Mouse (Mus musculus): ENCODE measurements around the gene Phf23. TPM values are rescaled to one million over a fixed set of nuclear protein-coding genes. Genes with fewer than 3 reads are reported as not detected.
"Not testable (repeated sequence)": the region's sequence is repeated elsewhere in the genome, so short reads cannot be mapped to it uniquely, and the experiment has no call there.

The Phf23 gene
- total RNA-seq, 1 experiment from 2014 or later = 47.3 TPM

GRCm38 (mm10) chr11:69999666-70000065 lies 4.1 kb downstream of the Phf23 start:
- no peak for DNase-seq

GRCm38 (mm10) chr11:70000396-70000898 lies 4.9 kb downstream of the Phf23 start, which contains the start of gene Dvl2:
TSS of gene Dvl2 (plus strand) at chr11:70000595.
- peak; percentile 96 for DNase-seq

GRCm38 (mm10) chr11:70001159-70001558 lies 5.6 kb downstream of the Phf23 start:
- peak; percentile 4 for DNase-seq

GRCm38 (mm10) chr11:70001865-70002264 lies 6.3 kb downstream of the Phf23 start:
- peak; percentile 76 for DNase-seq

- no peak for DNase-seq
Observed at GRCm38 (mm10) chr11:70002471-70002870, 6.9 kb downstream of the Phf23 start.

GRCm38 (mm10) chr11:70005521-70005920 lies 9.9 kb downstream of the Phf23 start:
- DNase-seq = peak; percentile 42

- DNase-seq = no peak
Observed at GRCm38 (mm10) chr11:70010033-70010432, 14.5 kb downstream of the Phf23 start.

GRCm38 (mm10) chr11:70010548-70010947 lies 15.0 kb downstream of the Phf23 start:
- DNase-seq = no peak

GRCm38 (mm10) chr11:70010961-70011360 lies 15.4 kb downstream of the Phf23 start:
- no peak for DNase-seq

- no peak for DNase-seq
Observed at GRCm38 (mm10) chr11:70012931-70013330, 17.4 kb downstream of the Phf23 start.

- peak; percentile 47 for DNase-seq
Observed at GRCm38 (mm10) chr11:70013408-70013807, 17.8 kb downstream of the Phf23 start.

GRCm38 (mm10) chr11:70014051-70014450 lies 18.5 kb downstream of the Phf23 start:
- peak; percentile 3 for DNase-seq

GRCm38 (mm10) chr11:70014880-70015558 lies 19.4 kb downstream of the Phf23 start, which contains the start of gene Acadvl:
TSS of gene Acadvl (minus strand) at chr11:70015411.
- DNase-seq = peak; percentile 94

- no peak for DNase-seq
Observed at GRCm38 (mm10) chr11:70015677-70016076, 20.1 kb downstream of the Phf23 start.

GRCm38 (mm10) chr11:70016177-70016576 lies 20.6 kb downstream of the Phf23 start:
- DNase-seq = not testable (repeated sequence)

- peak; percentile 2 for DNase-seq
Observed at GRCm38 (mm10) chr11:70016669-70017068, 21.1 kb downstream of the Phf23 start, which contains the start of gene Dlg4. TSS of gene Dlg4 (plus strand) at chr11:70016942.

GRCm38 (mm10) chr11:70017199-70017767 lies 21.7 kb downstream of the Phf23 start:
- DNase-seq = peak; percentile 9

- DNase-seq = peak; percentile 74
Observed at GRCm38 (mm10) chr11:70018131-70018990, 22.8 kb downstream of the Phf23 start.

GRCm38 (mm10) chr11:70019495-70020021 lies 24.0 kb downstream of the Phf23 start:
- no peak for DNase-seq

- DNase-seq = peak; percentile 13
Observed at GRCm38 (mm10) chr11:70020022-70020631, 24.6 kb downstream of the Phf23 start.

GRCm38 (mm10) chr11:70020731-70021263 lies 25.2 kb downstream of the Phf23 start:
- DNase-seq = peak; percentile 78

Measured in adrenal gland, postnatal 14 days (tissue).